Mouse (Mus musculus) heart, embryonic 16.5 days (tissue): ENCODE results near the gene Ckb. TPM values are rescaled to one million over a fixed set of nuclear protein-coding genes. Genes with fewer than 3 reads are reported as not detected.

Experiments
- ATAC-seq: fragments of 200-750 bp; cut with Nextera tagmentation; replicated peaks from 2 replicates; pipeline ENCODE4 v1.8.0; 2017; ENCODE audit warnings: moderate number of reproducible peaks; ENCODE audit not compliant: insufficient read depth, low FRiP score; ENCODE audit errors: extremely low read depth
- H3K27ac ChIP-seq: fragments of 300-500 bp; sonication (generic); 2 replicates; pipeline ENCODE4 v1.5.1; 2014; ENCODE audit warnings: mild to moderate bottlenecking, low read length, control low read depth, moderate library complexity
- H3K27me3 ChIP-seq: fragments of 300-500 bp; sonication (generic); 2 replicates; pipeline ENCODE4 v1.6.1; 2014; ENCODE audit warnings: low read length, mixed read lengths; ENCODE audit not compliant: control insufficient read depth, insufficient read depth
- H3K36me3 ChIP-seq: fragments of 300-500 bp; sonication (generic); 2 replicates; pipeline ENCODE4 v1.6.1; 2014; ENCODE audit not compliant: control insufficient read depth, insufficient read depth
- H3K4me1 ChIP-seq: fragments of 300-500 bp; sonication (generic); 2 replicates; pipeline ENCODE4 v1.6.1; 2014; ENCODE audit warnings: low read length, mixed read lengths; ENCODE audit not compliant: control insufficient read depth, insufficient read depth
- H3K4me2 ChIP-seq: fragments of 300-500 bp; sonication (generic); 2 replicates; pipeline ENCODE4 v1.6.1; 2014; ENCODE audit warnings: low read depth, mild to moderate bottlenecking, control low read depth, low read length
- H3K4me3 ChIP-seq: fragments of 300-500 bp; sonication (generic); 2 replicates; pipeline ENCODE4 v1.5.1; 2014; ENCODE audit warnings: mild to moderate bottlenecking, control low read depth, low read length
- H3K9ac ChIP-seq: fragments of 300-500 bp; sonication (generic); 2 replicates; pipeline ENCODE4 v1.6.1; 2014; ENCODE audit warnings: low read length, control low read depth
- H3K9me3 ChIP-seq: fragments of 300-500 bp; sonication (generic); replicated peaks from 2 replicates; pipeline ENCODE4 v1.6.1; 2016; ENCODE audit warnings: low read length; ENCODE audit not compliant: control insufficient read depth
- WGBS: fragments of 180-500 bp; shearing (Covaris S2); extraction: QIAGEN DNeasy Blood & Tissue Kit; methylation state at CpG from one replicate; pipeline ENCODE4 v1.1.7; 2014; 5-methylcytosine and 5-hydroxymethylcytosine counted together
- polyA plus RNA-seq: library from polyadenylated mRNA; unstranded; fragments of >200 nt; fragmentation: Nextera tagmentation; extraction: Ambion mirVana; gene quantifications from 2 replicates; pipeline ENCODE4 v1.2.1, GENCODE M21; 2015

Ckb gene
- polyA plus RNA-seq, 1 experiment from 2014 or later = 388 TPM

DNA sequence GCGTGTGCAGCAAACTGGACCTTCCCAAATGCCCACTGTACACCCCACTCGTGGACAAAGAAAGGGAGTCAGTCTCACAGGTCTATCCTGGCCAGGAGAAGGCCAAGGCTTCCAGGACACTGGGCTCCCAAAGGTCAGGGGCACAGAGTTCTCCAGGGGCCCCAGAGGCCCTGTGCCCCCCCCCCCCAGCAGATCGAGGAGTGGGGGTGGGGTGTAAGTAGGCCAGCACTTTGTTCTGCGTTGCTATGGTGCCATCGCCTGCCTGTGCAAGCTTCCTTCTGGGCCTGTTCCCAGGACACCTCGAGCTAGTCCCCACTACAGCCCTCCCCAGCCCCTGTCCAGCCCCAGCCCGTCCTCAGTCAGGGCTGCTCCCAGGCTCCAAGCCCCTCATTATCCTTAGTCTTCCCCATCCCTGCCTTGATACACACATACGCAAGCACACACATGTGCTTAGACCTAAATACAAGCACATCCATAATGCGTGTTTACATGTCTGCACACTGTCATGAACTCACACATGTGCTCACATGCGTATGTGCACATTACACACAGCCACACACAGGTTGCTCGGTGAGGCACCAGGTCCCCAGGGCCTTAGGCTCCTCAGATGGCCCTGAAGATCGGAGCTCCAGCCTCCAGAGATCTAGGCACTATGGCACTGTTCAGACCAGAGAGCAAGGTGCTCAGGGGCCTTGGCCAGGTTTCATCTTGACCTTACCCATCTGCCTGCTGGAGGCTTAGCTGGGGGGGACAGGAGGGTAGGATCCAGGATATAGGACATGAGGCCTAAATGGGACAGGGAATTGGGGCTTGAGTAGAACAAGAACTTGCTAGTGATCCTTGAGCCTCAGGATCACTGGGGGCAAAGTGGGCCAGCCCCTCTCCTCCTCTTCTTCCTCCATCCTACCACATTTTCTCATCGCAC, 23.0 kb upstream of the Ckb start:
- Histone ChIP-seq H3K36me3 (no peaks in the 10 kb centered on the region), H3K4me2 (no peak overlapping the region), H3K27ac (peak overlapping the region; percentile 32; the same call in 1 of the 2 replicates), H3K9ac (peak overlapping the region; percentile 34; the same call in 1 of the 2 replicates), H3K4me3 (no peak overlapping the region), H3K4me1 (peaks cover 32% of the 10 kb centered on the region), H3K9me3 (no peaks in the 10 kb centered on the region), H3K27me3 (no peaks in the 10 kb centered on the region)
- 68% methylated on average over 13 of the region's 13 CpGs for WGBS
- no peak for ATAC-seq

DNA sequence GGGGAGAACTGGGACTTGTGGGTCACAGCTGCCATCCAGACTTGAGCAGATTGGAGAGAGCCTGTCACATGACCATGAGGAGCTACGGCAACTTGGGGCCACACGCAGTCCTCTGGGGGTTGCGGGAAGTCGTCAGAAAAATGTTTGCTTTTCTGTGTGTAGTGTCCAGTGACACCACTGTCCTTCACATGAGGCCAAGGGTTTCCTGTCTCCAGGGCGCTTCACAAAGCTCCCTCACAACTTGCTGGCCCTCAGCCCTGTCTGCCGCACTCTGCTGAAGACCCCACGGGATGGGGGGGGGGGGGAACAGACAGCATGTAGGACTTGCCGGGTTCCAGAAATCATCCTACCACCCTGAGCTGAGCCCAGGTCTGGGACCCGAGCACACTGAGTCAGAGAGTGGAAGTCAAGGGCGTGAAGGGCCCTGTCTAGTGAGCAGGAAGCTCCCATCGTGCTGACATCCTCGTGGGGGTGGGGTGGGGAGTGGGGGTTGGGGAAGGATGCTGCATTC, 22.2 kb upstream of the Ckb start:
- Histone ChIP-seq H3K4me1 (peaks cover 39% of the 10 kb centered on the region), H3K27me3 (no peaks in the 10 kb centered on the region), H3K9me3 (no peaks in the 10 kb centered on the region), H3K27ac (peak overlapping the region; percentile 56), H3K9ac (peak overlapping the region; percentile 52), H3K4me3 (no peak overlapping the region), H3K36me3 (no peaks in the 10 kb centered on the region), H3K4me2 (peak overlapping the region; percentile 36)
- WGBS = 14% methylated on average over 12 of the region's 12 CpGs
- ATAC-seq = peak; percentile 26

DNA sequence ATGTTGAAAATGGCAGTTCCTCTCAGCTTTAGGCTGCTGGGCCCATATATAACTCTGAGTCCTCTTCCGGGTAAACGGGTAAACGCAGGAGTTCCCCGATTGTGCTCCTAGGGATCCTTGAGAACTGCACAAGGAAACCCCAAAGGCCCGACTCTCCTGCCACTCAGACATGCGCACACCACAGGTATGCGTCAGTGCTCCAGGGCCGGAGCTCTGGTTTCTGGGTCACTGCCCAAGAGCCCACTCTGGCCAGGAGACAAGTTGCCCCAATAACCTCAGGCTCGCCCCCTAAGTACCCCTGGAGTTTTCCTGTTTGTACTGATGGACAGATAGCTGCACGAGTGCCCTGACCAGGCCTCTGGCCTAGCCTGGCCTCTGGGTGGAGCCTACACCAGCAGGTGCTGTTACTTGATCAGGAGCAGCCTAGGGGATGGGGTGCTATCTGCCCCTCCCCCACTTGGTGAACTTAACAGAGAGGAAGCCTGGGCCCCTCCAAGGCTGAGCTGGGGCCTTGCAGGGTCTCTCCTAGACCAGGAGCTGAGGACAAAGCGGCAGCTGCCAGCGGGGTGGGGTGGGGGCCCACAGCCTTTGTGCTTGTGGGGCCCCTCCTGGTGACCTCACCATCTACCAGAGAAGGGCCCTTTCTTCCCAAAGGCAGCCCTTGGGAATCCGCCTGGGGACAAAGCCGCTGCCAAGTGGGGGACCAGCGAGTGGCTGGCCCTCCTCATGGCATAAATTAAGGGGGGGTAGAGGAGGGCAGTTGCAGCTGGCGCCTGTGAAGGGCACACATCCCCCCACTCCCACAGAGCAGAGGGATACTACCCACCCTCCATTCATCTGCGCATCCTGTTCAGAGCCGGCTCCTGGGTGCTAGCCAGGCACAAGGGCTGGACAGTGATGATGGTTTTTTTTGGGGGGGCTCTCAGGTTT, 21.5 kb upstream of the Ckb start:
- WGBS = 58% methylated on average over 18 of the region's 18 CpGs
- ATAC-seq = peak; percentile 31; the same call in 1 of the 2 replicates
- peak overlapping the region; percentile 36; the same call in 1 of the 2 replicates for H3K4me2 ChIP-seq

DNA sequence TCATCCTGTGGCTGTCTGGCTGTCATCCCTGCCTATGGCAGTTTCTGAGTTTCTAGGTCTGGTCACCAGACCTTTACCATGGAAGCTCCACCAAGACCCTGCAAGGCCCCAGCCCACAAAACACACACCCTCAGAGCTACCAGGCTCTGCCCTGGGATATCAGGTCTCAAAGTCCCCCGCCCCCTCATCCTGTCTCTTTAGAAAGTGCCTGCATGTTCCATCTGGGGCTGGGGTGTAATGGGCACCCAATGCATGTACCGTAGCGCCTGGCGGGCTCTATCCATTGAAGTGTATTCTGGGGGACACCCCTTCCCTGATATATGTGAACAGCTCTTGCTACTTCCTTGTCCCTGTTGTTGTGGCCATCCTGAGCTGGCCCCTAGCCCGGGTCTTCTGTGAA, 20.8 kb upstream of the Ckb start:
- Histone ChIP-seq H3K4me1 (peaks cover 51% of the 10 kb centered on the region), H3K9me3 (no peaks in the 10 kb centered on the region), H3K27me3 (no peaks in the 10 kb centered on the region), H3K9ac (no peak overlapping the region), H3K27ac (no peak overlapping the region), H3K4me3 (no peak overlapping the region), H3K4me2 (no peak overlapping the region), H3K36me3 (no peaks in the 10 kb centered on the region)
- WGBS = 87% methylated on average over 5 of the region's 5 CpGs
- no peak for ATAC-seq

More for the DNA sequence above, 21.5 kb upstream of the Ckb start:
- peak overlapping the region; percentile 52 for H3K9ac ChIP-seq
- no peaks in the 10 kb centered on the region for H3K36me3 ChIP-seq
- H3K4me1 ChIP-seq = peaks cover 45% of the 10 kb centered on the region
- no peaks in the 10 kb centered on the region for H3K9me3 ChIP-seq
- H3K27me3 ChIP-seq = no peaks in the 10 kb centered on the region
- no peak overlapping the region for H3K4me3 ChIP-seq
- peak overlapping the region; percentile 56 for H3K27ac ChIP-seq

DNA sequence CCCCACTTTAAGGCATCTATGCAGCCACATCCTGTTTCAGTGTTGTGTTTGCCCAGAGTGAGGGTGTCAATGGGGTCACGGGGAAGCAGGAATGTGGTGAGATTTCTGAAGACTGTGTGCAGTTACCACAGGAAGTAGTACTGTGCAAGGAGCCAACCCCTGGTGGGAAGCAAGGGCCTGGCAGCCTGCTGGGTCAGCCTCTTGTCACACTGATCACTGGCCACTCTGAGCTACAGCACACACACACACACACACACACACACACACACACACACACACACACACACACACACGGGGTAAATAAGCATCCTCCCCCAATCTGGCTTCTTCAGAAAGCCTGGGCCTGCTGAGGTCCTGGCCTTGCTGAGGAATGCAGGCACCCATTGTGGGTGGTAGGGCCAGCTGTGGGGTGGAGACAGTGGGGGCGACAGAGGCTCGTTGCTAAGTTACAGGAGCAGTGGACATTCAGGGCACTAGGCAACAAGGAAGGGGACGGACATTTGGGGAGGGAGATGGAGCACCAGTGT, 19.3 kb upstream of the Ckb start:
- H3K27me3 ChIP-seq = no peaks in the 10 kb centered on the region
- no peak overlapping the region for H3K27ac ChIP-seq
- ATAC-seq = no peak
- peaks cover 66% of the 10 kb centered on the region for H3K4me1 ChIP-seq
- WGBS = 20% methylated on average over 5 of the region's 5 CpGs
- no peak overlapping the region for H3K4me2 ChIP-seq
- no peaks in the 10 kb centered on the region for H3K36me3 ChIP-seq
- no peak overlapping the region for H3K4me3 ChIP-seq
- H3K9ac ChIP-seq = peak overlapping the region; percentile 16; the same call in 1 of the 2 replicates
- H3K9me3 ChIP-seq = no peaks in the 10 kb centered on the region

DNA sequence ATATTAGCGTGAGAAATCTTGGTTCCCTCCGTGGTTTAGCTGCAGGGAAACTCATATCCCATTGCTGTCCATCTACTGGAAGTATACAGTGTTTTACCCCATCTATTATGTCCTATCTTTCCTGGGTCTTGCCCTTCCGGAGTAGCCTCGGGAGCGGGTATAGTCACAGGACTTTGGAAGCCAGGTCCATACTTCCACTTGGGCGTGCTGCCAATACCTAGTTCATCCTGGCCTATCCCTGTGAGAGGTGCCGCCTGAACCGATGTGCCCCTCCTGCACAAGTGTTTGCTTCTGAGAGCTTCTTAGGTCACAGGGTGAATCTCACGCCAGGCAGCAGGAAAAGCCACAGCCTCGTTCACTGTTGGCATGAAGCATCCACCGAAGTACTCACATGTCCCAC, 17.3 kb upstream of the Ckb start:
- 46% methylated on average over 11 of the region's 11 CpGs for WGBS
- Histone ChIP-seq H3K27me3 (no peaks in the 10 kb centered on the region), H3K4me2 (no peak overlapping the region), H3K4me1 (peaks cover 62% of the 10 kb centered on the region), H3K9ac (no peak overlapping the region), H3K36me3 (no peaks in the 10 kb centered on the region), H3K27ac (no peak overlapping the region), H3K9me3 (no peaks in the 10 kb centered on the region), H3K4me3 (no peak overlapping the region)
- ATAC-seq = no peak

DNA sequence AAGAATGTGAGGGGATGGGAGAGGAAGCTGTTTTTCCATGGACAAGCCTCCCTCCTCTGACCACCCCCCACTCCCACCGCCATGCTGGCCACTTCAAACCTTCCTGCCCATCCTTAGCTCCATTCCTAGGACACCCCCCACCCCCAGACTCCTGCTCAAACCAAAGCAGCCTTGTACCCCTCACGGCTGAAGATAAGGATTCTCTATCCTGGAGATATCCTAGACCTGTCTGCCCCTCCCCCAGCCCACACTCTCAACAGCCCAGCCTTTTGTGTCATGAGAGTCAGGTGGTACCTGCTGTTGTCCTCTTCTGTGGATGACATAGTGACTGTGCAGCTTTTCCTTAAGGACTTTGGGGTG, 15.9 kb upstream of the Ckb start:
- peak overlapping the region; percentile 32; the same call in 1 of the 2 replicates for H3K4me2 ChIP-seq
- WGBS = 21% methylated on average over 2 of the region's 2 CpGs
- H3K27me3 ChIP-seq = no peaks in the 10 kb centered on the region
- H3K4me1 ChIP-seq = peaks cover 51% of the 10 kb centered on the region
- no peaks in the 10 kb centered on the region for H3K9me3 ChIP-seq
- peak overlapping the region; percentile 98 for H3K27ac ChIP-seq
- H3K4me3 ChIP-seq = no peak overlapping the region
- ATAC-seq = no peak
- no peaks in the 10 kb centered on the region for H3K36me3 ChIP-seq
- peak overlapping the region; percentile 61 for H3K9ac ChIP-seq

DNA sequence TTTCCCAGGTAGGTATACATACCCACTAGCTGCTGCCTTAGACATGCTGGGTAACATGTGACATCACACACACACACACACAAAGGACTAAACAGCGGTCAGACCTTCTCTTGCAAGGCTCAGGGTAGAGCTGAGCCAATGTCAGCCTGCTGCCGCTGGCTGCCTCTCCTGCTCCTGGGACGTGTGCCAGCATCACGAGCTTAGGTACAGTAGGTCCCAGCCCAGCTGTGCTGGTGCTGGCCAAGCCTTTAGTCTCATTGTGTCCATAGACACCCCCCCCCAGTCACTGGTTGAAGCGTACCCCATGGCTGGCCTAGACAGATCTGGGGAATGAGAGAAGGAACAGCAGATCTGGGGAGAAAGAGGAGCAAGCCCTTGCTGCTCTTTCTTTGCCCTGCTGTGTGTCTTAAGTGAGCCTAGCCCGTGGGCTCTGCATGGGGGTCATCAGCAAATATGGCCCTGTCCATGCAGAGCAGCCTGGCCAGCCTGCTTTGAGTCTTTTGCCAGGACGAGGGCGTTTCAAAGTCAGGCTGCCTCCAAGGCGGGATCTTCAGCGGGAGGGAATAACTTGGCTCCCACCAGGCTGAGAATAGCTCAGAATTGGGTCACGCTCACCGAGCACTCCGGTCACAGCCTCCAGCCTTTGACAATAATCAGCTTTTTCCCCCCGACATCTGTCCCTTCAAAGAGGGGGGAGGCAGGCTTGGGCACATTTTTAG, 15.4 kb upstream of the Ckb start:
- H3K4me1 ChIP-seq = peaks cover 56% of the 10 kb centered on the region
- H3K4me2 ChIP-seq = peak overlapping the region; percentile 32; the same call in 1 of the 2 replicates
- 11% methylated on average over 14 of the region's 14 CpGs for WGBS

More for the DNA sequence above, 15.4 kb upstream of the Ckb start:
- H3K36me3 ChIP-seq = no peaks in the 10 kb centered on the region
- no peaks in the 10 kb centered on the region for H3K9me3 ChIP-seq
- peak; percentile 88 for ATAC-seq
- no peak overlapping the region for H3K4me3 ChIP-seq
- peak overlapping the region; percentile 98 for H3K27ac ChIP-seq
- no peaks in the 10 kb centered on the region for H3K27me3 ChIP-seq
- peak overlapping the region; percentile 61 for H3K9ac ChIP-seq
